Mouse (Mus musculus) stomach, embryonic 14.5 days (tissue): ENCODE results near the gene Zfp275. TPM values are rescaled to one million over a fixed set of nuclear protein-coding genes. Genes with fewer than 3 reads are reported as not detected.

Experiments used
- ATAC-seq: fragments of 200-750 bp; cut with Nextera tagmentation; 2 replicates; pipeline ENCODE4 v1.8.0; 2017; ENCODE audit warnings: low read depth, moderate TSS enrichment; ENCODE audit not compliant: insufficient number of reproducible peaks, insufficient read depth, low FRiP score
- H3K27ac ChIP-seq: fragments of 300-500 bp; sonication (generic); 2 replicates; pipeline ENCODE4 v1.5.1; 2014; ENCODE audit warnings: mild to moderate bottlenecking, low read length, moderate library complexity, mixed read lengths
- H3K27me3 ChIP-seq: fragments of 300-500 bp; sonication (generic); 2 replicates; pipeline ENCODE4 v1.6.1; 2014; ENCODE audit warnings: low read length, control low read depth, mixed read lengths; ENCODE audit not compliant: control insufficient read depth, insufficient read depth
- H3K36me3 ChIP-seq: fragments of 300-500 bp; sonication (generic); 2 replicates; pipeline ENCODE4 v1.6.1; 2014; ENCODE audit warnings: mild to moderate bottlenecking, control low read depth, low read length, moderate library complexity, mixed read lengths; ENCODE audit not compliant: control insufficient read depth, insufficient read depth
- H3K4me1 ChIP-seq: fragments of 300-500 bp; sonication (generic); 2 replicates; pipeline ENCODE4 v1.6.1; 2014; ENCODE audit warnings: low read length, control low read depth, mixed read lengths; ENCODE audit not compliant: control insufficient read depth, insufficient read depth
- H3K4me2 ChIP-seq: fragments of 300-500 bp; sonication (generic); replicated peaks from 2 replicates; pipeline ENCODE4 v1.6.1; 2014; ENCODE audit warnings: low read depth, low read length, control low read depth
- H3K4me3 ChIP-seq: fragments of 300-500 bp; sonication (generic); 2 replicates; pipeline ENCODE4 v1.5.1; 2014; ENCODE audit warnings: low read depth, low read length, control low read depth
- H3K9ac ChIP-seq: fragments of 300-500 bp; sonication (generic); replicated peaks from 2 replicates; pipeline ENCODE4 v1.6.1; 2014; ENCODE audit warnings: low read depth, mild to moderate bottlenecking, control low read depth, low read length, moderate library complexity, mixed read lengths
- H3K9me3 ChIP-seq: fragments of 300-500 bp; sonication (generic); 2 replicates; pipeline ENCODE4 v1.6.1; 2016; ENCODE audit warnings: low read depth, low read length, control low read depth; ENCODE audit not compliant: control insufficient read depth
- WGBS: fragments of 180-500 bp; shearing (Covaris S2); extraction: QIAGEN DNeasy Blood & Tissue Kit; methylation state at CpG from one replicate; pipeline ENCODE4 v1.1.7; 2014; 5-methylcytosine and 5-hydroxymethylcytosine counted together
- polyA plus RNA-seq: library from polyadenylated mRNA; unstranded; fragments of >200 nt; fragmentation: Nextera tagmentation; extraction: Ambion mirVana; gene quantifications from 2 replicates; pipeline ENCODE4 v1.2.1, GENCODE M21; 2014

Zfp275 gene
- polyA plus RNA-seq, 1 experiment from 2014 or later, result 21.2 TPM

GRCm38 (mm10) chrX:73342068-73342467, 353 bp upstream of the Zfp275 start:
- 0 out of 2 replicates have a peak overlapping the region, but pooled peaks have one; percentile 14 for H3K4me2 ChIP-seq
- no peaks in the 10 kb centered on the region for H3K4me1 ChIP-seq
- no peaks in the 10 kb centered on the region for H3K27me3 ChIP-seq
- H3K4me3 ChIP-seq, result peak overlapping the region; percentile 59; the same call in 1 of the 2 replicates
- 21% methylated on average over 3 of the region's 3 CpGs for WGBS
- ATAC-seq, result no peak
- no peaks in the 10 kb centered on the region for H3K36me3 ChIP-seq
- H3K27ac ChIP-seq, result no peak overlapping the region
- H3K9me3 ChIP-seq, result no peaks in the 10 kb centered on the region
- no peak overlapping the region for H3K9ac ChIP-seq

- Histone ChIP-seq H3K4me3 (peak overlapping the region; percentile 59), H3K36me3 (no peaks in the 10 kb centered on the region; the same call in 1 of the 2 replicates), H3K4me1 (no peaks in the 10 kb centered on the region), H3K27ac (peak overlapping the region; percentile 67; the same call in 1 of the 2 replicates), H3K4me2 (peak overlapping the region; percentile 44), H3K27me3 (no peaks in the 10 kb centered on the region), H3K9ac (peak overlapping the region; percentile 57), H3K9me3 (no peaks in the 10 kb centered on the region)
- ATAC-seq, result peak; percentile 53
- 17% methylated on average over 15 of the region's 15 CpGs for WGBS
These were observed 717 bp downstream of the Zfp275 start for GRCm38 (mm10) chrX:73342941-73343735.

DNA sequence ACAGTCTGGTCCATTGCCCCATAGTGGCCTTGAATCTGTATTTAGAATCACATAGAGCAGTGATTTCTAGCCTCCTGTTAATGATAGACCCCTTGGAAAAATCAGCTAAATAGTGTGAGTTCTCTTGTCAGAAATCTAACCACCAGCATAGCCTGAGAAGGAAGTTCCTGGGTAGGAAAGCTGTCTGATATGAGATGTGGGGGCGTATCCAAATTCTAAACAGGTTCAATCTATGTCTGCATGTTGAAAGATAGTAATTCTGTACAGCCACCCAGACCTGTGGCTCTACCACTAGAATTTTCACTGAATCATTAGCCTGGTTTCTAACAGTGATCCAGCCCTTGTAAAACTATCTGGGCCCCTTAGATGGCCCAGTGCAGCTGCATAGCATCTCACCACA, 1.4 kb downstream of the Zfp275 start:
- H3K9ac ChIP-seq, result no peak overlapping the region
- ATAC-seq, result no peak
- 71% methylated on average over 1 of the region's 1 CpGs for WGBS
- no peaks in the 10 kb centered on the region for H3K9me3 ChIP-seq
- no peak overlapping the region for H3K27ac ChIP-seq
- no peak overlapping the region for H3K4me3 ChIP-seq
- H3K4me2 ChIP-seq, result peak overlapping the region; percentile 44
- no peaks in the 10 kb centered on the region for H3K4me1 ChIP-seq
- H3K27me3 ChIP-seq, result no peaks in the 10 kb centered on the region
- H3K36me3 ChIP-seq, result no peaks in the 10 kb centered on the region; the same call in 1 of the 2 replicates

DNA sequence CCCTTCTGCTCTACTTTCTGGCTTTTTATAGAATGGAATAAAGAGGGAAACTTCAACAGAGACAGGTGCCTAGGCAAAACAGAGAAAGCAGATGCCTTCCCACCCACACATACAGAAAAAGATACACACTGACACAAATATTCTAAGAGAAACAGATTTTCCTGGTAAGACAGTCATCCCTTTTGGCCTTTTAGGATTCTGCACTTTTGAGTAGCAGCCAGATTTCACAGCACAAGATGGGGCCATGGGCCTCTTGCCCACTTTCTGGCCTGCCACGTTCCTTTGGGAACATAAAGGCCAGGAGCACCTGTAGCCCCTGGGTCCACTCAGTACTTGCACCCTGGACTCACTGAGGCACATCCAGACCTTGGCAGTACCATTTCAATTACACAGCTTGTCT, 1.9 kb downstream of the Zfp275 start:
- no peaks in the 10 kb centered on the region; the same call in 1 of the 2 replicates for H3K36me3 ChIP-seq
- WGBS, result 78% methylated on average over 1 of the region's 1 CpGs
- H3K4me2 ChIP-seq, result no peak overlapping the region
- ATAC-seq, result no peak
- no peak overlapping the region for H3K4me3 ChIP-seq
- H3K4me1 ChIP-seq, result no peaks in the 10 kb centered on the region
- H3K9ac ChIP-seq, result no peak overlapping the region
- H3K27me3 ChIP-seq, result no peaks in the 10 kb centered on the region
- H3K27ac ChIP-seq, result no peak overlapping the region
- H3K9me3 ChIP-seq, result no peaks in the 10 kb centered on the region

DNA sequence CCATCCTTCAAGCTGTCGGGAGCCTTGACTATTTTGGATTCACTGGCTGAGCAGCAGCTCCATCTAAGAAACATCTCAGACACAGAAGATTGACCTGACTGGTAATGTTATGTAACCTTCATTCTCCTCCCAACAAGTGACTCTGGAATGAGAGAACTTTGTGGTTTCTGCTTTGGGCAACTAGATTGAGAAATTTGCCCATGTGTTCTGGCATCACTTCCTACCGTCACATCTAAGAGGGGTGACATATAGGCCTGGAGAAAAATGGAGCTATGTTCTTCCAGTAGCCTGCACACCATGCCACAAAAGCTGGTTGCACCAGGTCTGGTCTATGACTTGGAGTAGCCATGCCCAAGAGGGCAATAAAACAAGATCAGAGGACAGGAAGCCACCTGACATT, 13.7 kb downstream of the Zfp275 start:
- no peak for ATAC-seq
- peaks cover 18% of the 10 kb centered on the region for H3K36me3 ChIP-seq

GRCm38 (mm10) chrX:73356719-73357118, 14.3 kb downstream of the Zfp275 start:
- Histone ChIP-seq H3K4me2 (no peak overlapping the region), H3K9ac (no peak overlapping the region), H3K4me3 (no peak overlapping the region), H3K9me3 (no peaks in the 10 kb centered on the region; the same call in 1 of the 2 replicates), H3K36me3 (peaks cover 18% of the 10 kb centered on the region), H3K27ac (no peak overlapping the region), H3K27me3 (no peaks in the 10 kb centered on the region), H3K4me1 (no peaks in the 10 kb centered on the region)
- WGBS, result 69% methylated on average over 1 of the region's 1 CpGs
- ATAC-seq, result no peak

More for the DNA sequence above, 13.7 kb downstream of the Zfp275 start:
- 90% methylated on average over 2 of the region's 2 CpGs for WGBS
- no peaks in the 10 kb centered on the region; the same call in 1 of the 2 replicates for H3K9me3 ChIP-seq
- H3K4me2 ChIP-seq, result no peak overlapping the region
- no peak overlapping the region for H3K27ac ChIP-seq
- no peaks in the 10 kb centered on the region for H3K27me3 ChIP-seq
- no peaks in the 10 kb centered on the region for H3K4me1 ChIP-seq
- no peak overlapping the region for H3K4me3 ChIP-seq
- no peak overlapping the region for H3K9ac ChIP-seq

- no peak overlapping the region for H3K4me3 ChIP-seq
- H3K4me1 ChIP-seq, result no peaks in the 10 kb centered on the region
These were observed 20.9 kb downstream of the Zfp275 start for GRCm38 (mm10) chrX:73363291-73363690.

DNA sequence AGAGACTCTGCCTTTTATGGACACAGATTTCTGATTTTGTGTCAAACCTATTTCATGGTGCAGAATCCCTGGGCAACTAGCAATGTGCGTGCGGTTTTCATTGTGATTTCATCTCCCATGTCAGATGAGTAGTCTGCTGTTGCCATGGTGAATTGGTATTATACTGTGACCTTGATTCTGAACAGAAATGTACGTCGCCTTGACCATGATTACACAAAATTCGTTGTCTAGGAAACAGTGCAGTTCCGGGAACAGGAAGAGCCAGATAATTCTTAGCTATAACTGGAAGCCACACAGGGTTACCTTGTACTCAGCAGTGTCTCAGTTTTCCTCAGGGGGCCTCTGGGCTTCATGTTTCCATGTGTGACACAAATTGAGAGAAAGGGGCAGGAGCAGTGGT, 42.0 kb downstream of the Zfp275 start:
- 78% methylated on average over 6 of the region's 6 CpGs for WGBS

More at GRCm38 (mm10) chrX:73363291-73363690, 20.9 kb downstream of the Zfp275 start:
- H3K36me3 ChIP-seq, result no peaks in the 10 kb centered on the region
- no peaks in the 10 kb centered on the region for H3K27me3 ChIP-seq
- ATAC-seq, result no peak
- H3K9ac ChIP-seq, result no peak overlapping the region
- H3K9me3 ChIP-seq, result no peaks in the 10 kb centered on the region
- H3K4me2 ChIP-seq, result no peak overlapping the region
- H3K27ac ChIP-seq, result no peak overlapping the region

More for the DNA sequence above, 42.0 kb downstream of the Zfp275 start:
- H3K9me3 ChIP-seq, result no peaks in the 10 kb centered on the region
- H3K27me3 ChIP-seq, result no peaks in the 10 kb centered on the region
- no peak for ATAC-seq
- no peak overlapping the region for H3K27ac ChIP-seq
- H3K4me1 ChIP-seq, result no peaks in the 10 kb centered on the region
- no peak overlapping the region for H3K4me3 ChIP-seq
- no peak overlapping the region for H3K9ac ChIP-seq
- H3K4me2 ChIP-seq, result no peak overlapping the region
- no peaks in the 10 kb centered on the region for H3K36me3 ChIP-seq
